Mouse (Mus musculus): ENCODE data around the gene Slc43a1. TPM values are rescaled to one million over a fixed set of nuclear protein-coding genes. Genes with fewer than 3 reads are reported as not detected.

The Slc43a1 gene
- polyA plus RNA-seq, 2 experiments: 18.5 to 25.8 TPM

DNA sequence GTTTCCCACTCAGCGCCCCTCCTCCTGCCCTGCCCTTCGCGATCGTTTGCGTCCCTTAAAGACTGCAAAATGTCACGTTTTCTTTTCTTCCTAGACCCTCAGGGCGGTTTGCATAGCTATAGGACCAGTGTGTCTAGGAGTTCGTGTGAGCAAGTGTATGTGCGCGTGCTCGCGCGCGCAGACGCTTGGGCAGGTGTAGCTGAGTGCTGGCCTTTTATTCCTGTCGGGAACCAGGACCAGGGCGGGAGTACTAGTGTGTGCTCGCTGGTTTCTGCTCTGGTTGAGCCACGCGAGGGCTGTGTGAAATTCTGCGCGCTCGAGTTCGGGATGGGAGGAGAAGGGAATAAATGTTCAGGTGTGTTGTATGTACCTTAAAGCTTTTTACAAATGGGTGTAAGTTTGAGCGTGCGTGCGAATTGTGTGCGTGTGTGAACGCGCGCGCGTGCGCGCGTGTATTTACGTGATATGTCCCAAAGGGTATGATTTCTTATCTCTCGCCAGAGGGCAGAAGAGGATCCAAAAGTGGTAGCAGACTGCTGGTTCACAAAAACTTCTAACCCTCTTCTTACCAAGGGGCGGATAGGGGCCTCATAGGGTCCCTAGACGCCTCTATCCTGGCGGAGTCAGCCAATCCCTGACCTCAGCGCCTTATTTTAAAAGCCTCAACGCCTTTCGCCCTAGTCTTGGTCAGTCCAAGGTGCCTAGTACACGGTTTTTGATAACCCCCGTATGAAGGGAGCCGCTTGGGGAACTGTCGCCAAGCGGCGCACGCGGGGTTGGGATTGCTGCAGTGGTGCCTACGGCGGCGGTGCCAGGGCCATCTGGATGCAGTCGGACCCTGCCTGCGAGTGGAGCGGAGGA is 49.0 kb downstream of the Slc43a1 start:
- H3K4me2 ChIP-seq (replicated peaks; ENCODE audit: low read depth, low read length, severe bottlenecking): peak overlapping the region; percentile 85
- peaks cover 71% of the 10 kb centered on the region for H3K27me3 ChIP-seq (ENCODE audit: control insufficient read depth, insufficient read depth, low read length)
- H3K36me3 ChIP-seq (ENCODE audit: control insufficient read depth, insufficient read depth, low read length): no peaks in the 10 kb centered on the region
- DNase-seq (ENCODE audit: low spot score): peak; percentile 47
- H3K9ac ChIP-seq (ENCODE audit: low read depth, low read length, severe bottlenecking): no peak overlapping the region
- no peaks in the 10 kb centered on the region for H3K9me3 ChIP-seq (ENCODE audit: control insufficient read depth, low read length)
- TF ChIP-seq POLR2A (IDR thresholded peaks at IDR 0.05; ENCODE audit: borderline replicate concordance, extremely low read depth, insufficient read depth, insufficient read length): no peak
- 2% methylated on average over 55 of the region's 58 CpGs for WGBS
- no peak for ATAC-seq (ENCODE audit: low FRiP score, low read depth)
- H3K4me1 ChIP-seq (ENCODE audit: control insufficient read depth, insufficient read depth, low read length): peaks cover 9% of the 10 kb centered on the region
- peak overlapping the region; percentile 61 for H3K4me3 ChIP-seq (replicated peaks; ENCODE audit: low read length)
- no peak overlapping the region for H3K27ac ChIP-seq (replicated peaks; ENCODE audit: low read depth, low read length)

DNA sequence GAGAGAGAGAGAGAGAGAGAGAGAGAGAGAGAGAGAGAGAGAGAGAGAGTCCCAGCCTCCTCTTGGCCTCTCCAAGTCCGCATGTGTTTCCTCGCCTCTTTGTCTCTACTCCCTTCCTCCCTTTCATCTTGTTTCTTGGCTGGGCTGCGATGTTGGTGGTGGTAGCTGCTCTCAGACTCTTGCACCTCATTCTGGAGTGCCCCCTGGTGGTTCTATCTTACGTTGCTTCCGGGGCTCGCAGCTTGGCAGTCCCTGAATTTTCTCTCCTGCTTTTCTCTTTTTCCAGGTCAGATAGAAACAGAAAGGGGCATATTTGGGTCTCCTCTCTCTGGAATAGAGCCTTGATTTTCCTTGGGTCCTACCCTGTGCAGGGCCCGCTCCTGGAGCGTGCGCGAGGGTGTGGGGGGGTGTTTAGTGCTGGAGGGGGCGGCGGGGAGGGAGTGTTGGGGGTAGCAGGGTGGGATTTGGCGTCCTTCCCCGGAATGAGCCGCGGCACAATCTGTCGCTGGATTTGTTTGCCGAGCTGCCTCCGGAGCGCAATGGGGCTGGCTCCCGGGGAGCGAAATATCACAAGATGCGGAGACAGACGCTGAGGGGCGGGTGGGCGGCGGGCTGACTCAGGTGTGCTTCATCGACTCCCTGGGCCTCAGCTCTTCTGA is 50.1 kb downstream of the Slc43a1 start:
- DNase-seq (ENCODE audit: low spot score): peak; percentile 55
- 1% methylated on average over 26 of the region's 28 CpGs for WGBS
- TF ChIP-seq POLR2A (IDR thresholded peaks at IDR 0.05; ENCODE audit: borderline replicate concordance, extremely low read depth, insufficient read depth, insufficient read length): no peak
- Histone ChIP-seq H3K4me3 (replicated peaks; ENCODE audit: low read length) (peak overlapping the region; percentile 22), H3K27ac (replicated peaks; ENCODE audit: low read depth, low read length) (no peak overlapping the region), H3K27me3 (ENCODE audit: control insufficient read depth, insufficient read depth, low read length) (peaks cover 60% of the 10 kb centered on the region), H3K4me2 (replicated peaks; ENCODE audit: low read depth, low read length, severe bottlenecking) (peak overlapping the region; percentile 39), H3K36me3 (ENCODE audit: control insufficient read depth, insufficient read depth, low read length) (no peaks in the 10 kb centered on the region), H3K9me3 (ENCODE audit: control insufficient read depth, low read length) (no peaks in the 10 kb centered on the region), H3K4me1 (ENCODE audit: control insufficient read depth, insufficient read depth, low read length) (peaks cover 9% of the 10 kb centered on the region), H3K9ac (ENCODE audit: low read depth, low read length, severe bottlenecking) (no peak overlapping the region)
- ATAC-seq (ENCODE audit: low FRiP score, low read depth): no peak

DNA sequence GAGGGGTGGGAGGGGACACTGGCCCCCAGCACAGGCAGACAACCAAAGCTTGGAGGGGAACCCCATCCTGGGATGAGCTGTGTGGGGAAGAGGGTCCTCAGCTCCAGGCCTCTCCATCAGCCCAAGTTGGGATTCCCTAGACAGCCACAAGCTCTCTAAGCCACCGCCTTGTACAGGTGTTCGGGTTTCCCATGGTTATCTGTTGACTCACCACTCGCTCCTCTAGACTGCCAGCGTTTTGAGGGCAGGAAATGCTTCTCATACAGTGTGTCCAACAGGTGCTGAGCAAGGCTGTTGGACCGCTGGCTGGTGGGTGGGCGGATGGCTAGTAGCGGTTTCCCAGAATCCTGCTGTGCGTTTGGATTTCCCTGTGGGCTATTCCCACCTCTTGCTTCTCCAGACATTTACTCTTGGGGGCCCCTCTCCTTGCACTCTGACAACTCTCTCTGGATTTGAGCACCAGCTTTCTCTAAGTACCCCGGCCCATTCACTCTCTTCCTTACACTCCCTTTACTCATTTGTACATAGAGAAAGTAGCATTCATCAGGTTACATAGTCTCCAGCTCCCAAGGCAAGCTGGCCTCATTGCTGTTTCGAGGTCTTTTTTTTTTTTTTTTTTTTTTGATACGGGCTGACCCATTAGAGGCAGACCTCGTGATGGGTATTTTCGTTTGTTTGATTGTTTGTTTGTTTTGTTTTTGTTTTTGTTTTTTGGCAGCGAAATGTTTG is 50.8 kb downstream of the Slc43a1 start:
- 17% methylated on average over 14 of the region's 14 CpGs for WGBS
- Histone ChIP-seq H3K4me3 (replicated peaks; ENCODE audit: low read length) (peak overlapping the region; percentile 22), H3K9ac (ENCODE audit: low read depth, low read length, severe bottlenecking) (no peak overlapping the region), H3K27ac (replicated peaks; ENCODE audit: low read depth, low read length) (no peak overlapping the region), H3K4me1 (ENCODE audit: control insufficient read depth, insufficient read depth, low read length) (peaks cover 9% of the 10 kb centered on the region), H3K4me2 (replicated peaks; ENCODE audit: low read depth, low read length, severe bottlenecking) (peak overlapping the region; percentile 39), H3K9me3 (ENCODE audit: control insufficient read depth, low read length) (no peaks in the 10 kb centered on the region), H3K27me3 (ENCODE audit: control insufficient read depth, insufficient read depth, low read length) (peaks cover 53% of the 10 kb centered on the region), H3K36me3 (ENCODE audit: control insufficient read depth, insufficient read depth, low read length) (no peaks in the 10 kb centered on the region)
- DNase-seq (ENCODE audit: low spot score) (no peak), ATAC-seq (ENCODE audit: low FRiP score, low read depth) (no peak)
- no peak for TF ChIP-seq POLR2A (IDR thresholded peaks at IDR 0.05; ENCODE audit: borderline replicate concordance, extremely low read depth, insufficient read depth, insufficient read length)

DNA sequence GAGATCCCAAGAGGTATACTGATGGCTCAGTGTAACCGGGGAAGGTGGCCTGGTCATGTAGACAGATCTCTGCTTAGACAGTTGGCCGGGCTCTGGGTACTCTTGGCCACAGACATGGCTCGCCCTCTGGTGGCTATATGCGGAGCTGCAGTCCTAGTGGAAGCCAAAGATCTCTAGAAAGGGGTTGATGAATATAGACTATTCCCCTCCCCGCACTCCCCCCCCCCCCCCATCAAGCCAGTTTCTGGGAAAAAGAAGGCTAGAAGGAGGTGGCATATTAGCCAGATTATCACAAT is 51.3 kb downstream of the Slc43a1 start:
- Histone ChIP-seq H3K4me3 (replicated peaks; ENCODE audit: low read length) (0 out of 2 replicates have a peak overlapping the region, but pooled peaks have one; percentile 5), H3K4me1 (ENCODE audit: control insufficient read depth, insufficient read depth, low read length) (peaks cover 9% of the 10 kb centered on the region), H3K4me2 (replicated peaks; ENCODE audit: low read depth, low read length, severe bottlenecking) (no peak overlapping the region), H3K9ac (ENCODE audit: low read depth, low read length, severe bottlenecking) (no peak overlapping the region), H3K27ac (replicated peaks; ENCODE audit: low read depth, low read length) (no peak overlapping the region), H3K9me3 (ENCODE audit: control insufficient read depth, low read length) (no peaks in the 10 kb centered on the region), H3K27me3 (ENCODE audit: control insufficient read depth, insufficient read depth, low read length) (peaks cover 48% of the 10 kb centered on the region), H3K36me3 (ENCODE audit: control insufficient read depth, insufficient read depth, low read length) (no peaks in the 10 kb centered on the region)
- WGBS: 0% methylated on average over 5 of the region's 5 CpGs
- TF ChIP-seq POLR2A (IDR thresholded peaks at IDR 0.05; ENCODE audit: borderline replicate concordance, extremely low read depth, insufficient read depth, insufficient read length): no peak
- ATAC-seq (ENCODE audit: low FRiP score, low read depth) (no peak), DNase-seq (ENCODE audit: low spot score) (peak; percentile 80)

DNA sequence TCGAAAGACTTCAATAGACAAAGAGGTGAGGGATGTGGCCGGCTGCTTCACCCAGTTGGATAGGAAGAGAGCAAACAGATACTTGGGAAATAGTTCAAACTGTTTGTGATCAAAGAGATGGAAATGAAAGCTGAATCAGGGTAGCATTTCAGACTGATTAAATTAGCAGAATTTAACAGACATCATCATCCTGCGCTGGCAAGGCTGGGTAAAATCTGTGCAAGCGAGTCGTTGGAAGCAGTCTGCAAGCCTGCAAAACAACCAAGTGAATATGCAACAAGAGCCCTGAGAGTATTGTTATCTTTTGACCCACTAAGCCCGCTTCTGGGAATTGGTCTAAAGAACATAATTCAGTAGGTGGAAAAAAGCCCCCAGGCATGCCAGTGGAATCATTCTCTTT is 54.7 kb downstream of the Slc43a1 start:
- Histone ChIP-seq H3K27me3 (ENCODE audit: control insufficient read depth, insufficient read depth, low read length) (peaks cover 14% of the 10 kb centered on the region), H3K4me3 (replicated peaks; ENCODE audit: low read length) (no peak overlapping the region), H3K4me2 (replicated peaks; ENCODE audit: low read depth, low read length, severe bottlenecking) (no peak overlapping the region), H3K9me3 (ENCODE audit: control insufficient read depth, low read length) (no peaks in the 10 kb centered on the region), H3K4me1 (ENCODE audit: control insufficient read depth, insufficient read depth, low read length) (peaks cover 9% of the 10 kb centered on the region), H3K9ac (ENCODE audit: low read depth, low read length, severe bottlenecking) (no peak overlapping the region), H3K27ac (replicated peaks; ENCODE audit: low read depth, low read length) (no peak overlapping the region), H3K36me3 (ENCODE audit: control insufficient read depth, insufficient read depth, low read length) (no peaks in the 10 kb centered on the region)
- TF ChIP-seq POLR2A (IDR thresholded peaks at IDR 0.05; ENCODE audit: borderline replicate concordance, extremely low read depth, insufficient read depth, insufficient read length): no peak
- ATAC-seq (ENCODE audit: low FRiP score, low read depth) (no peak), DNase-seq (ENCODE audit: low spot score) (no peak)
- 50% methylated on average over 6 of the region's 6 CpGs for WGBS

Measured in limb, embryonic 14.5 days (tissue).